Mouse (Mus musculus) ES-E14 (cell line): ENCODE measurements at regions not wholly inside any gene's neighbourhood (a gene's known extent, or its start where the extent isn't known, plus 50 kb on each side); places are given as distances from the start of the nearest gene placed in this dataset.

Source experiments
- CHD2 ChIP-seq: IDR thresholded peaks from 2 replicates; pipeline ENCODE4 v1.6.1; 2014; ENCODE audit warnings: mild to moderate bottlenecking, low read depth, low read length, inconsistent platforms
- HCFC1 ChIP-seq: IDR thresholded peaks from 2 replicates; pipeline ENCODE4 v1.6.1; 2012; ENCODE audit warnings: low read length, inconsistent platforms, borderline replicate concordance; ENCODE audit not compliant: insufficient read depth
- ZNF384 ChIP-seq: IDR thresholded peaks from 2 replicates; pipeline ENCODE4 v1.6.1; 2012; ENCODE audit warnings: low read depth, low read length, inconsistent platforms

DNA sequence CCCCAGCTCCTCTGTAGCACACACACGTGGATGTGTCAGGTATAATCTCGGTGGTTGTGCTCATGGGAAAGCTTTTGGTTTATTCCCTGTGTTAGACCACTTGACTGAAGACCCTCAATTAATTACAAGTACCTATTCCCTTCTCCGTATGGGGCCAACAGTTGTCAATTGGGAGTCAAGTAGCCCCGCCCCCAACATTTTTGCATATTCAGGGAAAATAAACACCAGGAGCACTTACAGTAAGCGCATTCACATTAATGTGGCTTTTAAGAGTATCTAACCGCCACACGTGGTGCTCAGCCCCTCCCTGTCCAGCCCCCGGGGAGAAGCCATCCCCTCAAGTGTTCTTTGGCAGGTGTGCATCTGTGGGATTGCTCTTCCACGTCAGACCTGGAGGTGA is 223.9 kb downstream of the Tpra1 start:
- TF ChIP-seq HCFC1 (no peak), ZNF384 (no peak), CHD2 (no peak)
